Mouse (Mus musculus): Measurements from ENCODE around the gene Nnmt.

The Nnmt gene

GRCm38 (mm10) chr9:48635576-48636350 lies 30.8 kb upstream of the Nnmt start:
- no peak for DNase-seq (ENCODE audit: low spot score)

GRCm38 (mm10) chr9:48633147-48633546 lies 28.2 kb upstream of the Nnmt start:
- DNase-seq (ENCODE audit: low spot score) = no peak

GRCm38 (mm10) chr9:48619268-48619667 lies 14.3 kb upstream of the Nnmt start:
- DNase-seq (ENCODE audit: low spot score) = no peak

- peak; percentile 98 for DNase-seq (ENCODE audit: low spot score)
Observed at GRCm38 (mm10) chr9:48618589-48618988, 13.6 kb upstream of the Nnmt start.

- DNase-seq (ENCODE audit: low spot score) = peak; percentile 99
Observed at GRCm38 (mm10) chr9:48618111-48618510, 13.2 kb upstream of the Nnmt start.

GRCm38 (mm10) chr9:48617511-48618010 lies 12.6 kb upstream of the Nnmt start:
- peak; percentile 56 for DNase-seq (ENCODE audit: low spot score)

- no peak for DNase-seq (ENCODE audit: low spot score)
Observed at GRCm38 (mm10) chr9:48613221-48613620, 8.3 kb upstream of the Nnmt start.

GRCm38 (mm10) chr9:48612542-48612941 lies 7.6 kb upstream of the Nnmt start:
- DNase-seq (ENCODE audit: low spot score) = peak; percentile 60

GRCm38 (mm10) chr9:48611032-48611431 lies 6.1 kb upstream of the Nnmt start:
- peak; percentile 52 for DNase-seq (ENCODE audit: low spot score)

GRCm38 (mm10) chr9:48609734-48610133 lies 4.8 kb upstream of the Nnmt start:
- no peak for DNase-seq (ENCODE audit: low spot score)

- DNase-seq (ENCODE audit: low spot score) = no peak
Observed at GRCm38 (mm10) chr9:48607417-48607816, 2.5 kb upstream of the Nnmt start.

GRCm38 (mm10) chr9:48606171-48606570 lies 1.2 kb upstream of the Nnmt start:
- peak; percentile 89 for DNase-seq (ENCODE audit: low spot score)

- no peak for DNase-seq (ENCODE audit: low spot score)
Observed at GRCm38 (mm10) chr9:48605697-48606096, 744 bp upstream of the Nnmt start.

GRCm38 (mm10) chr9:48604226-48604625 lies 727 bp downstream of the Nnmt start:
- DNase-seq (ENCODE audit: low spot score) = peak; percentile 47

- no peak for DNase-seq (ENCODE audit: low spot score)
Observed at GRCm38 (mm10) chr9:48600881-48601280, 4.1 kb downstream of the Nnmt start.

- DNase-seq (ENCODE audit: low spot score) = peak; percentile 78
Observed at GRCm38 (mm10) chr9:48600066-48600465, 4.9 kb downstream of the Nnmt start.

GRCm38 (mm10) chr9:48597494-48597893 lies 7.5 kb downstream of the Nnmt start:
- DNase-seq (ENCODE audit: low spot score) = no peak

- DNase-seq (ENCODE audit: low spot score) = no peak
Observed at GRCm38 (mm10) chr9:48596924-48597323, 8.0 kb downstream of the Nnmt start.

- no peak for DNase-seq (ENCODE audit: low spot score)
Observed at GRCm38 (mm10) chr9:48593915-48594314, 11.0 kb downstream of the Nnmt start.

- DNase-seq (ENCODE audit: low spot score) = no peak
Observed at GRCm38 (mm10) chr9:48590606-48591005, 14.3 kb downstream of the Nnmt start.

- peak; percentile 88 for DNase-seq (ENCODE audit: low spot score)
Observed at GRCm38 (mm10) chr9:48586332-48586731, 18.6 kb downstream of the Nnmt start.

GRCm38 (mm10) chr9:48580808-48581207 lies 24.1 kb downstream of the Nnmt start:
- DNase-seq (ENCODE audit: low spot score) = no peak

- no peak for DNase-seq (ENCODE audit: low spot score)
Observed at GRCm38 (mm10) chr9:48562388-48562787, 42.6 kb downstream of the Nnmt start.
